Mouse (Mus musculus) MEL (cell line): ENCODE measurements at regions not wholly inside any gene's neighbourhood (a gene's known extent, or its start where the extent isn't known, plus 50 kb on each side); places are given as distances from the start of the nearest gene placed in this dataset.

Experiments used
- BHLHE40 ChIP-seq: IDR thresholded peaks from 2 replicates; pipeline ENCODE4 v1.6.1; 2012; ENCODE audit warnings: low read depth, mild to moderate bottlenecking, inconsistent platforms, low read length, improper control_type of control experiment, borderline replicate concordance
- CTCF ChIP-seq, 3 experiments: IDR thresholded peaks in 2 of 3; conservative IDR thresholded peaks in 1 of 3; 2 replicates each; pipeline ENCODE4 v1.5.1; 2011 to 2012; ENCODE audit warnings: low read length in 3 of 3, low read depth in 2 of 3, mild to moderate bottlenecking in 2 of 3, improper control_type of control experiment in 1 of 3, inconsistent platforms in 1 of 3, mixed read lengths in 1 of 3, moderate library complexity in 1 of 3; ENCODE audit not compliant: control insufficient read depth in 1 of 3, insufficient read depth in 1 of 3, poor library complexity in 1 of 3, severe bottlenecking in 1 of 3
- EP300 ChIP-seq, 2 experiments: IDR thresholded peaks; 2 replicates each; pipeline ENCODE4 v1.6.1; 2011; ENCODE audit warnings: improper control_type of control experiment in 2 of 2, low read length in 2 of 2, low read depth in 1 of 2, mild to moderate bottlenecking in 1 of 2
- ETS1 ChIP-seq: IDR thresholded peaks from 2 replicates; pipeline ENCODE4 v1.6.1; 2012; ENCODE audit warnings: low read depth, mild to moderate bottlenecking, inconsistent platforms, low read length, improper control_type of control experiment, moderate library complexity
- MAX ChIP-seq: IDR thresholded peaks from 2 replicates; pipeline ENCODE4 v1.6.1; 2011; ENCODE audit warnings: low read length, improper control_type of control experiment
- NRF1 ChIP-seq: IDR thresholded peaks from 2 replicates; pipeline ENCODE4 v1.6.1; 2014; ENCODE audit warnings: low read depth, mild to moderate bottlenecking, inconsistent platforms, low read length, improper control_type of control experiment, moderate library complexity; ENCODE audit not compliant: poor library complexity, insufficient read depth, severe bottlenecking
- POLR2A ChIP-seq, 2 experiments: IDR thresholded peaks; 2 replicates each; pipeline ENCODE4 v1.6.1; 2011 to 2012; ENCODE audit warnings: low read length in 2 of 2, mild to moderate bottlenecking in 2 of 2, control low read depth in 1 of 2, improper control_type of control experiment in 1 of 2, low read depth in 1 of 2, moderate library complexity in 1 of 2; ENCODE audit not compliant: control insufficient read depth in 1 of 2, insufficient read depth in 1 of 2, poor library complexity in 1 of 2
- RAD21 ChIP-seq: IDR thresholded peaks from 2 replicates; pipeline ENCODE4 v1.6.1; 2011; ENCODE audit warnings: mild to moderate bottlenecking, low read depth, low read length, improper control_type of control experiment
- TAL1 ChIP-seq: IDR thresholded peaks from 2 replicates; pipeline ENCODE4 v1.6.1; 2012; ENCODE audit warnings: mild to moderate bottlenecking, inconsistent platforms, low read length, moderate library complexity, mixed read lengths
- TBP ChIP-seq: IDR thresholded peaks from 2 replicates; pipeline ENCODE4 v1.8.0; 2011; ENCODE audit warnings: low read depth, low read length, improper control_type of control experiment

- no peak for TF ChIP-seq NRF1
- TF ChIP-seq TBP = no peak
- no peak for TF ChIP-seq ETS1
- TF ChIP-seq MAX = no peak
- TF ChIP-seq POLR2A (IDR thresholded peaks at IDR 0.05; ENCODE audit: control insufficient read depth in 1 of 2, insufficient read depth in 1 of 2, low read depth in 1 of 2, low read length in 2 of 2, poor library complexity in 1 of 2) = no peak
- no peak for TF ChIP-seq CTCF (IDR thresholded peaks at IDR 0.05 in 2 of 3, conservative IDR thresholded peaks at IDR 0.05 in 1 of 3; ENCODE audit: control insufficient read depth in 1 of 3, insufficient read depth in 1 of 3, low read depth in 2 of 3, low read length in 3 of 3, poor library complexity in 1 of 3, severe bottlenecking in 1 of 3)
- TF ChIP-seq EP300 (IDR thresholded peaks at IDR 0.05; ENCODE audit: low read depth in 1 of 2, low read length in 2 of 2) = no peak
- no peak for TF ChIP-seq TAL1
- TF ChIP-seq RAD21 = no peak
- no peak for TF ChIP-seq BHLHE40
These were observed 170.7 kb upstream of the Id2 start for GRCm38 (mm10) chr12:25267572-25268115.
